Mouse (Mus musculus) urinary bladder, postnatal 25 days (tissue): Measurements from ENCODE around the gene E2f1.

Experiments
- DNase-seq: peaks from one replicate; pipeline ENCODE4 v3.0.0; 2022; ENCODE audit warnings: low spot score

E2f1 gene

DNA sequence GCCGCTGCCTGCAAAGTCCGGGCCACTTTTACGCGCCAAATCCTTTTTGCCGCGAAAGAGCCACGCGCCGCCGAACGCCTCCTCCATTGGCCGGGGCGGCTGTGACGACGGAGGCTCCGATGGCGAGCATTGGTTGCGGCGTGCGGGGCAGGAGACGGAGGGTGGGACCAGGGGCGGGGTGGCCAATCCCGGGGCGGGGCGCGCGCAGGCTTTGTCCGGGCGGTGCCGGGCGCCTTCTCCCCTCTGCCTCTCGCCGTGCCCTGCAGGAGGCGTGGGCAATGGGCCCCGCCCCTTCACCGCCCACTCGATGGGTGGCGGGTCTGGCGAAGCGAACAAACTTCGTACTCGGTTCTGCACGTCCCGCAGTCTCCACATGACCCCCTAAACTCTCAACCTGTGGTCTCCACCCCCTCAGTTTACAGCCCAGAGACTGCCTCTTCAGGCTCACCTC is at the start of gene E2f1:
E2f1 (minus strand) TSS at position 57 of the 451 bp plus-strand sequence.
- peak; percentile 90 for DNase-seq

DNA sequence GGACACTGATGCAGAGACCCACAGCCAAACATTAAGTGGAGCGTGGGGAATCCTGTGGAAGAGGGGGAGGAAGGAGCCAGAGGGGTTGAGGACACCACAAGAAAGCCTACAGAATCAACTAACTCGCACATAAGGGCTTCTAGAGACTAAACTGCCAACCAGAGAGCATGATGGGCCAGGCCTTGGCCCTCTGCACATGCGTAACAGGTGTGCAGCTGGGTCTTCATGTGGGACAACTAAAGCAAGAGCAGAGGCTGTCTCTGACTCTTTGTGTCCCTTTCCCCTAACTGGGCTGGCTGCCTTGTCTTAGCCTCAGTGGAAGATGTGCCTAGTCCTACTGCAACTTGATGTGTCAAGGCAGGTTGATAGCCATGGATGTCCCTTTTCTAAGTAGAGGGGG is 47.4 kb upstream of the E2f1 start:
- DNase-seq, result no peak

DNA sequence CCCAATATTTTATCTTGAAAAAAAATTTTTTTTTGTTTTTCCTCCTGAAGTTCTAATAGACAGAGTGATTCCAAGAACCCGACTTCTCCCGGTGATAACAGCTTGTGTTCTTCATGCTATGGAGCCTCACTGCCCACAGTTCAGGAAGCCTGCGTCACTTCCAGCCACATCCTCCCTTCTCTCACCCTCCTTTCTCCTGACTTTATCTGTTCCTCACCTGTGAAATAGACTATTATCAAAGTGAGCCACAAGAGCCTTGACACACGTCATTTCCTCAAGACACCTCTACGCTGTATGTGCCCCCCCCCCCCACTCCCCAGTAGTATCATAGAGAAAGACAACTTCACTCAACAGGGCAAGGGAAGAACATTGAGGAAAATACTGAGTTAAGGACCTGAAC is 46.0 kb upstream of the E2f1 start:
- DNase-seq, result no peak

DNA sequence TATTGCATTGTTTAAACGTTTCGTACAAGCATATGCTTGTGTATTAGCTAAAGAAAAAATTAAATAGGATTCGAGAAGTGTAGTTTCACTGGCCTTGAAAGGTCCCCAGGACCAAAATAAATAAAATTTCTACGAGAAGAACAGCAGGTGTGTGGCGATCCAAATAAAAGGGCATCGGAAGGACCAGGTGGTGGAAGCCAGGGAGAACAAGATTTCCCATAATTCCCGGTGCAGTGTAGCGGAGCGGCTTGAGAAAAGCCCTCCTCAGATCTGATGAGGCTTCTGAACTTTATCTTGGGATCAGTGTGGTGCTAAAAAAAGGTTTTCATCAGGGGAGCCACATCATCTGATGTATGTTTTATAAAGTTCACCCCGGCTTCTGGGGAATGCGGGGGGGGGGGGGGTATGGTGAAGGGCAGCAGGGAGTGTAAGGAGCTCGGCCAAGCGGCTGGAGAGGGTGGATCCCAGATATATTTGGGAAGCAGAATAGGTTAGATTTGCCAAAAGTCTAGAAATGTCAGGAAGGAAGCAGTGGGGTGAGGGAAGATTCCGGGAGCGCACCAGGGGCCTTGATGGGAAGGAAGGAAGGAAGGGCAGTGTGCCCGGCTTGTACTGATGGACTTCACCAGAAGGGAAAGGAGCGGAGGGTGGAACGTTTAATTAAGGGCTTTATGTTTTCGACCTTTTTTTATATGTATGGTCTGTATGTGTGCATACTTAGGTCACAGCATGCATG is 45.3 kb upstream of the E2f1 start:
- DNase-seq, result no peak

DNA sequence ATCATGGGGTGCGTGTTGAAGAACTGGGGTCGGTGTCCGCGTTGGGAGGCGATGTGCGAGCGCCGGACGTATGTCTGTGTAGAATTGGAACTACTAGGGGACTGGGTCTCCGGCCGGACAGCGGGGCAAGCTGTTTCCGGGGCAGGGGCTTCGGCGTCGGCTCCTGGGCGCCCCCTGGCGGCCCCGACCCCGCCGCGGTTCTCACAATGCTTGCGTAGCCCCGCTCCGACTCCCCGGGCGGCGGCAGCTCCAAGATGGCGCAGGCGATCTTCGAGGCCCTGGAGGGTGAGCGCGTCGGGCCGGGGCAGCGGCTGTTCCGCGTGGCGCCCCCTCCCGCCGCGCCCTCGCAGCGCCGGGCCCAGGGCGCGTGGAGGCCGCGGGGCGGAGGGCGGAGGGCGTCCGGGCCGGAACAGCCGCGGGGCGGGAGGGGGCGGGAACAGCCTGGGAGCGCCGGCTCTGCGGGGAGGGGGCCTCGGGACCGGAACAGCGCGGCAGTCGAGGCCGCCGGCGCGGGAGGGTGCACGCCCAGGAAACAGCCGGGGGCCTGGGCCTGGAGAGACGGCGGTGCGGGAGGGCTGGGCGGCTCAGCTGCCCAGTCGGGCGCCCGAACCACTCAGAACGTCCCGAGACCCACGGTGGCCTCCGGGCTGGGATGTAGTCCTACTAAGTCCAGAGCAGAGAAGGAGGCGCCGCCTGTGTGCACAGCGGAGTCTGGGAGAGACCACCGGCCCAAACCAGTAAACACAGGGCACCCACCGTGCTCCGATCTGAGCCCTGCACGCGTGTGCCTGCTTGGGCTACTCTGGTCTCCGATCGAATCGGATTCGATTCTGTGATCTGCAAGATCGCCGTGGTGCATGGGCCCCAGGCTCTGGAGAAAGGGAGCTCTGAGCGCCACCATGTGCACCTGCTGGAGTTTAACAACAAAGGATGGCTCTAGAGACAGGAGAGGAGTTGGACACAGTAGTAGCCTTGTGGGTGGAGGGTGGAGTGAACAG is 43.7 kb upstream of the E2f1 start, which contains the start of the genes Zfp341 and 4930519P11Rik:
Zfp341 (plus strand) TSS at position 180 of the 998 bp plus-strand sequence.
4930519P11Rik (minus strand) TSS at position 320 of the 998 bp plus-strand sequence.
- peak; percentile 81 for DNase-seq

DNA sequence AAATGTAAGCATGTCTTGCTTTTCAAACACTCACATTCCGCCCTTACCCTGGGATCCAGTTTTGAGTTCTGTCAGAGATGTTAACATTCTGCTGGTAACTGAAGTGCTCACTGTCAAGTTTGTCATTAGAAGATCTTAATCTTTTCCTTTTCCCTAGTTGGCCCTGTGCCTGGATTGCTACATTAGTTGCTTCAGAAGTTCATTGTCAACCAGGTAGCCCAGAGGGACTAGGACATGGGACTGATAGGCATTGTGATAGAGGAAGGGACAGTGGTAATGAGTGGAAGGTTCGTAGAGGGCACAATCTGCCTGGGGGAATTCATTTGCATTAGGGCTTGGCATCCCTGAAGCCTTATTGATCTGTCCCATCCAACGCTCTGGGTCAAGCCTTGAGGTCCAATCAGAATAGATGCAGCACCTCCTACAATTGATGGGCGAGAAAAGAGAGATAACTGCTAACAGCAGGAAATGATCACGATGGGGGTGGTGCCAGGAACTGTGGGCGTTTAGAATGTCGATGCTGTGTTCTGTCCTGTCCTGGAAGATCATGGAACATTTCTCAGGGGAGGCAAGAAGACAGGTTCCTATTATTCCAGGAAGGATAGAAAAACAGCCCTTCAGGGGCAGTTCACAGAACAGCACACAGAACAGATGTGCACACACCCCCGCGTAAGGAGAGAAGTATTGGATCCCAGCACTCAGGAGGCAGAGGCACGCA is 39.5 kb upstream of the E2f1 start:
- no peak for DNase-seq

DNA sequence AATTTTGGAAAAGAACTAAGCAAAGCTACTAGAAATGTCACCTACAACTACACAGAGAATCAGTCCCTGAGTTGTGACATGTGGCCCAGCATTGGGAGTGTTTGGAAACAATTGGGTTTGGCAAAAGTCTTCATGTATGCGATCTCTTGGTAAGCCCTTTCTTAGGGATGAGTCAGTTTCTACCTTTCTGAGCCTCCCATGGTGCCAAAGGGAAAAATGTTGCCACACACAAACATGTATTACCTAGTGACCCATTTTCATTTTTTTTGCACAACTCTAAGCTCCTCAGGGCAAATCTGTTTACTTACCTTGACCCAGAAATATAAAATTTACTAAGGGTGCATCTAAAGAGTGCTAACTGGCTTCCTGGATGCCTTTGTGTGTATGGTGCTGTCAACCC is 37.3 kb upstream of the E2f1 start:
- no peak for DNase-seq

DNA sequence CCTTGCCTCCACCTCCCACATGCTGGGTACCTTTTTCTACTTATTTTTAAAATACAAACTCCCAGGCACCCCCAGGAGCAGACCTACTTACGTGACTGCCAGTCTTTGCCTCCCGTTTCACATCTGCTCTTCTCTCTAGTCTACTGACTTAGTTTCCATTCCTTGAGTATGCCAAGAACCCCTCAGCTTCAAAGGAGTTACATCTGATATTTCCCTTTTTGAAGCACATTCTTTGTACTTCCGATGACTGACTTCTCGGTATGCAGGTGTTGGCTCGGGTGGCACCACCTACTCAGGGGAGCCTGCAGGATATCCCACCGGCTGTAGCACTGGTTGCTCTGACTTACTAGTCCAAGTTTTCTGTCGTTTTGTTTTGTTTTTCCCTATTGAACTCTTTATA is 34.5 kb upstream of the E2f1 start:
- no peak for DNase-seq

DNA sequence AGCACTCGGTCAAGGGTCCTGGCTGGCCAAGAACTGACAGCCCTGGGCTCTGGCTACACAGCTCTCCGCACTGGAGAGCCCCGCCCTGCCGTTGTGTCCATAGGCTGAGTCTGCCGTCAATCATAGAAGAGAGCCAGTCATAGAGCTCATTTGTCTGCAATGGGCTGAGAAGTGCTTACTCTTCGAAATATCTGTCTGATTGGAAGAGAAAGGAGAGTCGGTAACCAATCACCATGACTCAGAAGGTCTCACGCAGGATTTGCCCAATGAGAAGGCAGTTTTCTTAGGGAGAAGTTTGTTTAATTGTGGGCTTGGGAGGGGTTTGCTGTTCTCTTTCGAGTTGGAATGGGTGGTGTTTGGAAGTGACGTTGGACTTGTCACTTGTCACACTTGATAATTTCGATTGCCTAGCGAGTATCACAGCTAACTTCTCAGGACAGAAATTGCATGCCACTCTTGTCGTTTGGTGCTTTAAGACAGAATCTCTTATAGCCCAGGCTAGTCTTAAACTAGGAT is 34.0 kb upstream of the E2f1 start, which contains the start of gene Pxmp4:
Pxmp4 (minus strand) TSS at position 71 of the 516 bp plus-strand sequence.
- DNase-seq, result peak; percentile 97

DNA sequence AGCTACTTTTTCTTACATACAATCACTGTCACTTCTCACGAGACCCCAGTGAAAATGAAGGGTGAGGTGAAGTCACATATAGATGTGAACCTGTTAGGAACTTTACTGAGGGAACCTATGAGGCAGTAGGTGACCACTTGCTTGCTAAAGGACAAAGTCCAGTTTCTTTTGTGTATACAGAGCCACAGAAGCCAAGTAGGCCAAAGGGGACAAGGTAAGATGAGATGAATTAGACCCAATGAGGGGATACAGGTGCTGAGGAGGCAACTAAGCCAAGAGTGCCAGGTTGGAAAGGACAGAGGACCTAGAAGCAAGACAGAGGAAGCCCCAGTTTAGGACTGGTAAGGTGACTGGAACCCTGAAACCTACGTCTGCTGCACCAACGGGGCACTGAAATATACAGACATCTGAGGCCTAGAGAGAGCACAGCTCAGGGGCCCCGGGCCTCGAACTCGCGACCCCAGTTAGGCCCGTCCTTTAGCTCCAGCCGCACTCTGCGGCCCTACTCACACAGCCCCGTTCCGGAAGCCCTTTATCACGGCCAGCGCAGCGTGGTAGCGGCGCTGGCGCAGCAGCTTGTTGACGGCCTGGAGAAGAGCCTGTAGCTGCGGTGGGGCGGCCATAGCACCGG is 33.4 kb upstream of the E2f1 start:
- DNase-seq, result no peak

DNA sequence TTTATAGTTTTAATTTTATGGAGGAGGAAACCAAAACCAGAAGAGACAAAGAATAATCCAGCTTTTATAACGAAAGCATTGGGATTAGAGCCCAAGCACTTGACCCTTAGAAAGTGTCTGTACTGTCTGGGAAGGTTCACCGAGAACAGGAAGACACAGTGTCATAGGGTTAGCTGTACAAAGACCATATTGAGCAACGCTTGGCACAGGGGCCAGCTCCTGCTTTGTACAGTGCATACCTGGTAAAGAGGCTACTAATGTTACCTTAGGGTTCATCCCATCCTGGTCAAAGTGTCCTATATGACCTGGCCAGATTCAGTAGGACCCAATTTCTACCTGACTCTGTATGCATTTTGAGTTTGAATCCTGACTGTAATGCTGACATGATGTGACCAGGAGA is 31.6 kb upstream of the E2f1 start:
- DNase-seq, result no peak

DNA sequence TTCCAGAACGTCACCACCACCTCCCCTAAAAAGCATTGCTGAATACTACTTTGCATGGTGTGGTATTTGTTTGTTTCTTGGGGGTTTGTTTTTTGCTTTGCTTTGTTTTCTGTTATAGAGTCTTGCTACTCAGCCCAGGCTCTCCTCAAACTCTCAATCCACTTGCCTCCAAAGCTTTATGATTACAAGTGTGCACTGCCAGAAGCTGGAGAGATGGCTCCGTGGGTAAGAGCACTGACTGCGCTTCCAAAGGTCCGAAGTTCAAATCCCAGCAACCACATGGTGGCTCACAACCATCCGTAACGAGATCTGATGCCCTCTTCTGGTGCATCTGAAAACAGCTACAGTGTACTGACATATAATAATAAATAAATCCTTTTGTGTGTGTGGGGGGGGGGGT is 30.9 kb upstream of the E2f1 start:
- DNase-seq, result no peak

DNA sequence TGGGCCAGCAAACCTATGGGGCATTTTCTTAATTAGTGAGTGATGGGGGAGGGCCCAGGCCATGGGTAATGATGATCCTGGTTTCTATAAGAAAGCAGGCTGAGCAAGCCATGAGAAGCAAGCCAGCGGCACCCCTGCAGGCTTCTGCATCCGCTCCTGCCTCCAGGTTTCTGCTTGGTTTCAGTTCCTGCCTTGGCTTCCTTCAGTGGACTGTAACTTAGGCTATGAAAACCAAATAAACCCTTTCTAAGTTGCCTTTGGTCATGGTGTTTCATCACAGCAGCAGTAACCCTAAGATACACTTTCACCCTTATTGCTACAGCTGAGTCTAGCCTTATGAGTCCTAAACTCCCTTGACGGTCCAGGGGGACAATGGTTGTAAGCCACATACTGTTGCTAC is 27.7 kb upstream of the E2f1 start:
- DNase-seq, result no peak

DNA sequence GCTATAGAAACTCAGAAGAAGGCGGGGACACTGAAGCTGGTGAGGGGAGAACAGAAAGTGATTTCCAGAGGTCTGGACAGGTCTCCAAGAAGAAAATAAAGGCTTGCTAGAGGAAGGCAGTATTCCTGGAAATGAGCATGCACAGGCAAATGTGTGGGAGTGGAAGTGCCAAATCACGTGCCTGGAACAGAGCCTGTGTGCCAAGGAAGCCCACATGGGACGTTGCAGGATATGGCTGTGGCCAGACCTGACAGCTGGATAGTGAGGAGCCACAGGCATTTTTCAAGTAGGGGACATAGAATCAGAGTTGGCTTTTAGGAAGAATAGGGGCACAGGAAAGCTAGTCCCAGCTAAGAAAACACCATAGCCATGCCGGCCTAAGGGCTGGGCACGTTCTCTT is 26.1 kb upstream of the E2f1 start:
- no peak for DNase-seq

DNA sequence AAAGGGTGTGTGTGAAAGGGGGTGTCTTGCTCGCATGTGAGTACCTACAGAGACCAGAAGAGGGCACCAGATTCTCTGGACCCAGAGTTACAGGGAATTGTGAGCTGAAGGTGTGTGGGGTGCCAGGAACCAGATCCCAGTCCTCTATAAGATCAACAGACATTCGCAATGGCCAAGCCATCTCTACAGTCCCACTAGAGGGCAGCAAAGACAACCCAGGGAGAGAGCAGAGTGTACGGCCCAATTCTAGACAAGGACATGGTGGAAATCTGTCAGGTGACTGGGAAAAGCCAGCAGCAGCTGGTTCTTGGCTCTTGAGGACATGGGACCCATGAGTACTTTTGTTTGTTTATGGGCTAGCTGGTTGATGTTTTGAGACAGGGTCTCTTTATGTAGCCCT is 23.3 kb upstream of the E2f1 start:
- peak; percentile 23 for DNase-seq

DNA sequence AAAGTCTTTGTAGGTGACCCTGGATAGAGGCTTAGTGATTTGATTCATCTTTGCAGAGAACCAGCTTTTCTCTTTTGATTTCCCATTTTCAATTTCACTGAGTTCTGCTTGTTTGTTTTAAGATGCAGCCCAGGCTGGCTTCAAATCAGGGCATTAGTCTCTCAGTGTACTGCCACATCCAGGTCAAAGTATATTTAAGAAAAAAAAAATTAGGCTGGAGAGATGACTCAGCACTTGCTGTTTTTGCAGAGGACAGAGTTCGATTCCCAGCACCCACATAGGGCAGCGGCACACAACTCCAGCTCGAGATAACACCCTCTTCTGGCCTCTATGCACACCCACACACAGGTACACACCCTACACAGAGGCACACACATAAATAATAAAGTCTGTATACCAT is 21.5 kb upstream of the E2f1 start:
- DNase-seq, result no peak

DNA sequence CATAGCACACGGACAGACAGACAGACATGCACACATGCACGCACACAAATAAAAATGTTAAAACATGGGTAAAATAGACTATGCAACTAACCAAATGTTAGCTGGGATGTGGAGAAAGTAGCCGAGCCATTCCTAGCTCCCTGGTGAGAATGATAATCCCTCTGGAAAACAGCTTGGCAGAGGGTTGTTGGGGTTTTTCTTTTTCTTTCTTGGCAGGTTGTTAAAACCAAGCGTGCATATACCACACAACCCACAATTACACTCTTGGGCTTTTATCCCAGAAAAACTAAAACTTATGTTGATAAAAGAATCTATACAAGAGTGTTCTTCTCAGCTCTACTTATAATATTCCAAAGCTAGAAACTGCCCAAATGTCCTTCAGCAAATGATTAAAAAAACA is 19.4 kb upstream of the E2f1 start:
- no peak for DNase-seq

DNA sequence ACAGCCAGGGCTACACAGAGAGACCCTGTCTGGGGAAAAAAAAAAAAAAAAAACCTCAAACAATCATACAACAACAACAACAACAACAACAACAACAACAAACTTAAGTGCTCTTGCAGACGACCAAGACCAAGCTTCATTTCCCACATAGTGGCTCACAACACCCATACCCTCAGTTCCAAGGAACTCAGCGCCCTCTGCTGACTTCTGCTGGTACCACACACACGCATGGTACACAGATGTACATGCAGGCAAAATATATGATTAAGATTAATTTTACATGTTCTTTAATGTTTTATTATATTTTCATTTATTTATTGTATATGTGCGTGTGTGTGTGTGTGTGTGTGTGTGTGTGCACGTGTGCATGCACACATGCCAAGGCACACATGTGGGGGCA is 16.7 kb upstream of the E2f1 start:
- no peak for DNase-seq

DNA sequence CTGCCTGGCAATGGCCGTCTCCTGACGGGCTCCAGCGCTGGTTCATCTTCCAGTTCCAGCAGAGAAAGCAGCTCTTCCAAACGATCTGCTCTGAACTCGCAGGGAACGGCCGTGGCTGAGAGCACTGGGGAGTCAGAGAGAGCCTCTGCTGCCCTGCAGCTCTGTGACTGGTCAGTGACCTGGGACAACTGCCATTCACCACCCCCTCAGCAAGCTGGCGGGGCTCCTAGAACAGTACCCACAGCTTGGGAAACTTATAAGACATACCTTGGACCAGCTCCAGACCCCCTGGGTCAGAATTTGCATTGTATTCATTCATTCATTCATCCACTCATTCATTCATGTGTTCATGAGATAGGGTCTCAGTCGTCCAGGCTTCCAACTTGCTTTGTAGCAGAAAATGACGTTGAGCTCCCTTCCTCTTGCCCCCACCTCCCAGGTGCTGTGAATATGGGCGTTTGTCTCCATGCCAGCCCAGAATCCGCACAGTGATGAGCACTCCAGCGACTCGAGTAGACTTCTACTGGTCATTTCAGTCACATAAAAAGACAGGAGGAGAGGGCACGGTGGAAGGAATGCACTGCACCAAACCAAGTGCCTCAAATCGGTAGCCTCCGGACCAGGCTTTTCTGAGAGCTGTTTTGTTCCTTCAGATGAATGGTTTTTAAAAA is 15.4 kb upstream of the E2f1 start:
- no peak for DNase-seq

DNA sequence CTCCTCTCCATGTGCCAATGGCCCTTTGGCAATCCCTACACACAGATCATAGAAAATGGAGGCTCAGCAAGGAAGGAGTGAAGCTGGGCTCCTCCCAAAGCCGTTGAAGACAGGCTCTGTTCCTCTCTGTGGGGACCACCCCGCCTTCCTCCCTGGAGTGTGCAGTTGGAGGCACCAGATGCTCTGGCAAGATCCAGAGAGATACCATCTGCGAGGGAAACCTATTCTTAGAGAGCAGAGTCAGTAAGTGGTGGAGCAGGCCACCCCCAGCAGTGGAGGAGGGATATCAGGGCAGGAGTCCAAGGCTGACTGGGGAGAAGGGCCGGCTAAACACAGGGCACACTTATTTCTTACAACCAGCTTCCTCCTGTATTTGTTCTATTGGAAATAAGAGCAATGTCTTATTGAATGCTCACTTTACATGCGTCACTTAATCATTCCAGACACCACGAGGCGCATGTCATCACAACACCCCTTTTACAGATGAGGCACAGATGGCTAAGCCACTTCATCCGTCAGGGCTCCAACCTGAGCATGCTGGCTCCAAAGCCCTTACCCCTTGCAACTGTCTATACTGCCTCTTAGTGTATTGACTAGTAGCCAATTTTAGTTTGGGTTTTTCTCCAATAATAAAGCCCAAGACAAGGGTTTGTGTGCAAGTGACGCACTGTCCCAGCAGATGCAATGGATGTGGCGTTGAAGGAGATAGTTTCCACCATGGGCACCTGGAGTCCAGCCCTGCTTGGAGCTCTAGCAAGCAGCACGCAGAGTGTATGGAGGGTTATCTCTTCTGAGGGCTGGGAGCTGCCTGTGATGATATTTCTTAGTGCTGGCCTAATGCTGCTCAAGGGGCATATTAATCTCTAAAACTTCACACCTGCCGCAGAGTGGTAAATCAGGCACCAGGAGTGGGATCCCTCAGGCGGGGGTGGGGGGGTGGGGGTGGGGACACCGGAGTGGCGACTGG is 14.5 kb upstream of the E2f1 start:
- DNase-seq, result no peak
